Mouse (Mus musculus) forebrain, embryonic 14.5 days (tissue): ENCODE data around the gene Trp53. TPM values are rescaled to one million over a fixed set of nuclear protein-coding genes. Genes with fewer than 3 reads are reported as not detected.

Experiments used
- ATAC-seq: fragments of 200-750 bp; cut with Nextera tagmentation; 2 replicates; pipeline ENCODE4 v1.8.0; 2017; ENCODE audit warnings: mild to moderate bottlenecking, moderate library complexity
- DNase-seq: peaks from one replicate; pipeline ENCODE4 v3.0.0-alpha.2; 2015; ENCODE audit warnings: low spot score
- H3K27ac ChIP-seq: fragments of 300-500 bp; sonication (generic); 2 replicates; pipeline ENCODE4 v1.5.1; 2014; ENCODE audit warnings: low read depth, mild to moderate bottlenecking, control low read depth, low read length, moderate library complexity
- H3K27me3 ChIP-seq: fragments of 300-500 bp; sonication (generic); replicated peaks from 2 replicates; pipeline ENCODE4 v1.6.1; 2014; ENCODE audit warnings: low read length, control low read depth, mixed read lengths; ENCODE audit not compliant: control insufficient read depth, insufficient read depth
- H3K36me3 ChIP-seq: fragments of 300-500 bp; sonication (generic); 2 replicates; pipeline ENCODE4 v1.6.1; 2014; ENCODE audit warnings: low read length, control low read depth; ENCODE audit not compliant: control insufficient read depth, insufficient read depth
- H3K4me1 ChIP-seq: fragments of 300-500 bp; sonication (generic); 2 replicates; pipeline ENCODE4 v1.6.1; 2014; ENCODE audit warnings: antibody characterized with exemption, low read length, control low read depth; ENCODE audit not compliant: control insufficient read depth, insufficient read depth
- H3K4me2 ChIP-seq: fragments of 300-500 bp; sonication (generic); 2 replicates; pipeline ENCODE4 v1.6.1; 2014; ENCODE audit warnings: mild to moderate bottlenecking, control low read depth, low read length
- H3K4me3 ChIP-seq: fragments of 300-500 bp; sonication (generic); 2 replicates; pipeline ENCODE4 v1.5.1; 2014; ENCODE audit warnings: low read depth, low read length, control low read depth
- H3K9ac ChIP-seq: fragments of 300-500 bp; sonication (generic); 2 replicates; pipeline ENCODE4 v1.6.1; 2014; ENCODE audit warnings: mild to moderate bottlenecking, low read length, control low read depth, moderate library complexity
- H3K9me3 ChIP-seq: fragments of 300-500 bp; sonication (generic); replicated peaks from 2 replicates; pipeline ENCODE4 v1.6.1; 2016; ENCODE audit warnings: low read length, control low read depth, mixed read lengths; ENCODE audit not compliant: control insufficient read depth
- WGBS: fragments of 180-500 bp; shearing (Covaris S2); extraction: QIAGEN DNeasy Blood & Tissue Kit; methylation state at CpG from one replicate; pipeline ENCODE4 v1.1.7; 2014; 5-methylcytosine and 5-hydroxymethylcytosine counted together
- polyA plus RNA-seq: library from polyadenylated mRNA; unstranded; fragments of >200 nt; fragmentation: Nextera tagmentation; extraction: Ambion mirVana; gene quantifications from 2 replicates; pipeline ENCODE4 v1.2.1, GENCODE M21; 2014

The Trp53 gene
- polyA plus RNA-seq, 1 experiment from 2014 or later, result 113 TPM

- no peaks in the 10 kb centered on the region for H3K9me3 ChIP-seq
- H3K4me1 ChIP-seq, result peaks cover 46% of the 10 kb centered on the region
- H3K4me3 ChIP-seq, result peak overlapping the region; percentile 45
- peak overlapping the region; percentile 95 for H3K4me2 ChIP-seq
- no peaks in the 10 kb centered on the region for H3K36me3 ChIP-seq
- peak overlapping the region; percentile 75 for H3K9ac ChIP-seq
- ATAC-seq, result peak; percentile 9; the same call in 1 of the 2 replicates
- H3K27ac ChIP-seq, result peak overlapping the region; percentile 95
- 2% methylated on average over 15 of the region's 15 CpGs for WGBS
- H3K27me3 ChIP-seq, result no peaks in the 10 kb centered on the region
- no peak for DNase-seq
These were observed 33.1 kb upstream of the Trp53 start for GRCm38 (mm10) chr11:69547071-69547470.

DNA sequence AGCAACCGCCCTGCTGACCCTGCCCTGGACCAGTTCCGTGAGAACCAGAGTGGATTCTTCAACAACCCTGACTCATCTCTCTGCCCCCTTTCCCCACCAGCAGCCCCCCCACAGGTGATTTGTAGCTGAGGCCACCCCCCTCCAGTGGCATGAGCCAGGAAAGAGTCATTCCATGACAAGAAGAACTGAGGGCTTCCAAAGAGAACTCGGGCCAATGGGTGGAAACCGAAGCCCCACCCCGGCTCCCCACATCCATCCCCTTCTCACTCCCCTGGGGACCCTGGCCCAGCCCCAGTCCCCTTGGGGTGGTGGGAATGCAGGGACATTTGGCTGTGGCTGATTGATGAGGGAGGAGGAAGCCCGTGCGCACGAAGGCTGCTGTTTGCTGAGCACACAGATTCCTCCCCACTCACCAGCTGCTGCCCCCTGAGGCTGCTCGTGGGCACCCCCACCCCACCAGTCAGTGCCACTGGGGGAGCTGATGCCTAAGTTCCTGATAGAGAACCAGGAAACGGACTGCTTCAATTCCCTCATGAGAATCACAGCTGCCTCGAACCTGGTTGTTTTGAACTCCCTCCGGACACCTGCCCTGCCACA, 31.0 kb upstream of the Trp53 start, which contains the start of gene Dnah2:
TSS of gene Dnah2 (minus strand) at position 51 of the 597 bp plus-strand sequence.
- no peaks in the 10 kb centered on the region for H3K9me3 ChIP-seq
- DNase-seq (no peak), ATAC-seq (no peak)
- H3K9ac ChIP-seq, result no peak within 1 kb of the TSS; the same call in 1 of the 2 replicates
- no peak within 1 kb of the TSS for H3K4me2 ChIP-seq
- peaks cover 50% of the 10 kb centered on the region for H3K4me1 ChIP-seq
- peak within 1 kb of the TSS; percentile 95; the same call in 1 of the 2 replicates for H3K27ac ChIP-seq
- no peaks in the 10 kb centered on the region for H3K27me3 ChIP-seq
- 0 out of 2 replicates have a peak, but pooled peaks cover 1% of the 10 kb centered on the region for H3K36me3 ChIP-seq
- H3K4me3 ChIP-seq, result no peak within 1 kb of the TSS
- 69% methylated on average over 12 of the region's 12 CpGs for WGBS

DNA sequence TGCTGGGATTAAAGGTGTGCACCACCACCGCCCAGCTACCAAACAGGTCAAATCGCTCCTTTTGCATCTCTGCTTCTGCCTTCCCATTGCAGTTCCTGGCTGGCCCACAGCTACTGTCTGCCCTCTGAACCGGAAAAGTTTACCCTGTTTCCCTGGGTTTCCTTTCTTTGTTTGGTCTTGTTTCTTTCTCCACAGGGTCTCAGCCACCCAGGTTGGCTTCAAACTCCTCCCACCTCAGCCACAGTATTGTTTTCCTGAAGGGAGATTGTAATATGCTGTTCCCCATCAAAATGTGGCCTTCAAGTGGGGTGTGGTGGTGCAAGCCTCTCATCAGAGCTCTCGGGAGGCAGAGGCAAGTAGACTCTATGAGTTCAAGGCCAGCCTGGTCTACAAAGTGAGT, 28.8 kb upstream of the Trp53 start:
- no peak overlapping the region for H3K27ac ChIP-seq
- no peak overlapping the region for H3K9ac ChIP-seq
- H3K4me3 ChIP-seq, result no peak overlapping the region
- 0 out of 2 replicates have a peak, but pooled peaks cover 7% of the 10 kb centered on the region for H3K36me3 ChIP-seq
- H3K27me3 ChIP-seq, result no peaks in the 10 kb centered on the region
- peaks cover 56% of the 10 kb centered on the region for H3K4me1 ChIP-seq
- H3K4me2 ChIP-seq, result no peak overlapping the region
- 55% methylated on average over 4 of the region's 4 CpGs for WGBS
- DNase-seq, result no peak
- ATAC-seq, result no peak
- no peaks in the 10 kb centered on the region for H3K9me3 ChIP-seq

GRCm38 (mm10) chr11:69552622-69553340, 27.4 kb upstream of the Trp53 start:
- H3K27me3 ChIP-seq, result no peaks in the 10 kb centered on the region
- 0 out of 2 replicates have a peak overlapping the region, but pooled peaks have one; percentile 1 for H3K4me3 ChIP-seq
- DNase-seq, result peak; percentile 94
- H3K27ac ChIP-seq, result peak overlapping the region; percentile 94
- peak overlapping the region; percentile 45 for H3K4me2 ChIP-seq
- peak; percentile 88 for ATAC-seq
- H3K9me3 ChIP-seq, result no peaks in the 10 kb centered on the region
- WGBS, result 11% methylated on average over 14 of the region's 14 CpGs
- peak overlapping the region; percentile 49; the same call in 1 of the 2 replicates for H3K9ac ChIP-seq
- H3K4me1 ChIP-seq, result peaks cover 52% of the 10 kb centered on the region
- H3K36me3 ChIP-seq, result 0 out of 2 replicates have a peak, but pooled peaks cover 7% of the 10 kb centered on the region

- H3K4me2 ChIP-seq, result peak overlapping the region; percentile 45
- DNase-seq (no peak), ATAC-seq (peak; percentile 8; the same call in 1 of the 2 replicates)
- H3K4me3 ChIP-seq, result 0 out of 2 replicates have a peak overlapping the region, but pooled peaks have one; percentile 1
- peaks cover 54% of the 10 kb centered on the region for H3K4me1 ChIP-seq
- H3K36me3 ChIP-seq, result 0 out of 2 replicates have a peak, but pooled peaks cover 7% of the 10 kb centered on the region
- H3K9me3 ChIP-seq, result no peaks in the 10 kb centered on the region
- WGBS, result 5% methylated on average over 2 of the region's 2 CpGs
- peak overlapping the region; percentile 49; the same call in 1 of the 2 replicates for H3K9ac ChIP-seq
- H3K27me3 ChIP-seq, result no peaks in the 10 kb centered on the region
- peak overlapping the region; percentile 94 for H3K27ac ChIP-seq
These were observed 26.8 kb upstream of the Trp53 start for GRCm38 (mm10) chr11:69553341-69553721.

- Histone ChIP-seq H3K27me3 (no peaks in the 10 kb centered on the region), H3K4me2 (no peak overlapping the region), H3K36me3 (0 out of 2 replicates have a peak, but pooled peaks cover 7% of the 10 kb centered on the region), H3K4me1 (peaks cover 48% of the 10 kb centered on the region), H3K9me3 (no peaks in the 10 kb centered on the region), H3K4me3 (no peak overlapping the region), H3K9ac (no peak overlapping the region), H3K27ac (no peak overlapping the region)
- no peak for ATAC-seq
- no peak for DNase-seq
- WGBS, result 90% methylated on average over 5 of the region's 5 CpGs
These were observed 25.5 kb upstream of the Trp53 start for GRCm38 (mm10) chr11:69554539-69555140.

GRCm38 (mm10) chr11:69557381-69557958, 22.7 kb upstream of the Trp53 start:
- Histone ChIP-seq H3K4me2 (peak overlapping the region; percentile 79), H3K9me3 (no peaks in the 10 kb centered on the region), H3K27ac (peak overlapping the region; percentile 76), H3K4me3 (peak overlapping the region; percentile 65), H3K27me3 (no peaks in the 10 kb centered on the region), H3K9ac (peak overlapping the region; percentile 51), H3K36me3 (peaks cover 13% of the 10 kb centered on the region), H3K4me1 (peaks cover 60% of the 10 kb centered on the region)
- ATAC-seq, result no peak
- WGBS, result 9% methylated on average over 14 of the region's 14 CpGs
- DNase-seq, result peak; percentile 87

DNA sequence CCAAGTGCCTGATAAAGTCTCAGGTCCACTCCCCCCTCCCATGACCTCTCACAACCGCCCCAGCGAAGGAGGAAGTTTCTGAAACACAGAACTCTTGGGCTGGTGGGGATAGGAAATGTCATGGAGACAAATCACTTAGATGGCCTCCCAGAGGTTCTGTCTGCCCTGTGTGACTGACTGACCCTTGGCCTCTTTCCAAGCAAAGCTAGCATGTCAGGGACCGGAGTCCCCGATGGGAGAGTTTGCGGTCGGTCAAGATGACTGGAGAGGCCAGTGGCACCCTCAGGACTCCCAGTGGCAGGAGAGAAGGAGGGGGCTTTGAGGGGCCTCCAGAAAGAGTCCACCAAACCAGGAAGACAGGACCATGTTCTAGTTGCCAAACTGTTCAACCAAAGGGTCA, 21.4 kb upstream of the Trp53 start:
- peak overlapping the region; percentile 93 for H3K9ac ChIP-seq
- H3K27ac ChIP-seq, result 0 out of 2 replicates have a peak overlapping the region, but pooled peaks have one; percentile 83
- H3K36me3 ChIP-seq, result peaks cover 25% of the 10 kb centered on the region
- no peaks in the 10 kb centered on the region for H3K9me3 ChIP-seq
- peak overlapping the region; percentile 65 for H3K4me3 ChIP-seq
- peaks cover 48% of the 10 kb centered on the region for H3K4me1 ChIP-seq
- no peak for DNase-seq
- 71% methylated on average over 6 of the region's 6 CpGs for WGBS
- no peaks in the 10 kb centered on the region for H3K27me3 ChIP-seq
- ATAC-seq, result no peak
- H3K4me2 ChIP-seq, result peak overlapping the region; percentile 79
